Mouse (Mus musculus): ENCODE results near the gene Entpd3. TPM values are rescaled to one million over a fixed set of nuclear protein-coding genes. Genes with fewer than 3 reads are reported as not detected.
A peak's percentile ranks its signal among the peaks of the same experiment; 100 is the strongest.

Gene Entpd3
- polyA plus RNA-seq, 1 experiment from 2014 or later = 3.1 TPM

DNA sequence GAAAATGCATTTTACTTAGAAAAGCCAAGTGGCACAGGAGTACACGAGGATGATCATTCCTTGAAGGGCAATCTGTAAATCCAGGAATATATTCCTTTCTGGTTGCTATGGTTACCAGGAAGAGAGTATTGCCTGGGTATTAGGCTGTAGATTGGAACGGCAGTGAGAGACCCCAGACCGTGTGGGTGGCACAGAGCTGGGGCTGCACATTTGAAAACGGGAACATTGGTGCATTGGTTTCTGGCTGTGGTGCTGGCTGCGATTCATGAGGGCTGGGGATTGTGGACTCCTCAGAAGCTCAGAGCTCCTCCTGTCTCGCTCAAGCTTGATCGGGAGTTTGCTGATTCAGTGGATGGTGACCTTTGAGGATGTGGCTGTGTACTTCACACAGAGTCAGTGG is 40.2 kb downstream of the Entpd3 start:
- ATAC-seq (ENCODE audit: low FRiP score, low TSS enrichment) = no peak
- WGBS = 68% methylated on average over 7 of the region's 7 CpGs
- H3K9ac ChIP-seq (replicated peaks; ENCODE audit: low read length) = no peak overlapping the region

GRCm38 (mm10) chr9:120581941-120582618 is 42.5 kb downstream of the Entpd3 start:
- Histone ChIP-seq H3K36me3 (ENCODE audit: control insufficient read depth, insufficient read depth, low read length) (no peaks in the 10 kb centered on the region), H3K9me3 (ENCODE audit: control insufficient read depth, low read length) (no peaks in the 10 kb centered on the region), H3K27ac (replicated peaks; ENCODE audit: low read depth, low read length) (no peak overlapping the region), H3K27me3 (ENCODE audit: control insufficient read depth, insufficient read depth, low read length) (no peaks in the 10 kb centered on the region), H3K4me2 (ENCODE audit: low read length) (peak overlapping the region; percentile 54), H3K4me1 (ENCODE audit: control insufficient read depth, insufficient read depth, low read length) (peaks cover 17% of the 10 kb centered on the region), H3K4me3 (replicated peaks; ENCODE audit: low read depth, low read length) (peak overlapping the region; percentile 20; the same call in 1 of the 2 replicates), H3K9ac (replicated peaks; ENCODE audit: low read length) (peak overlapping the region; percentile 34; the same call in 1 of the 2 replicates)
- ATAC-seq (ENCODE audit: low FRiP score, low TSS enrichment) = peak; percentile 39
- 23% methylated on average over 21 of the region's 21 CpGs for WGBS
- peak; percentile 55 for DNase-seq

More for the DNA sequence above, 40.2 kb downstream of the Entpd3 start:
- DNase-seq = no peak
- peaks cover 12% of the 10 kb centered on the region for H3K36me3 ChIP-seq (ENCODE audit: control insufficient read depth, insufficient read depth, low read length)
- H3K27me3 ChIP-seq (ENCODE audit: control insufficient read depth, insufficient read depth, low read length) = no peaks in the 10 kb centered on the region
- H3K4me3 ChIP-seq (replicated peaks; ENCODE audit: low read depth, low read length) = no peak overlapping the region
- no peak overlapping the region for H3K4me2 ChIP-seq (ENCODE audit: low read length)
- H3K9me3 ChIP-seq (ENCODE audit: control insufficient read depth, low read length) = no peaks in the 10 kb centered on the region
- no peak overlapping the region for H3K27ac ChIP-seq (replicated peaks; ENCODE audit: low read depth, low read length)
- peaks cover 17% of the 10 kb centered on the region for H3K4me1 ChIP-seq (ENCODE audit: control insufficient read depth, insufficient read depth, low read length)

DNA sequence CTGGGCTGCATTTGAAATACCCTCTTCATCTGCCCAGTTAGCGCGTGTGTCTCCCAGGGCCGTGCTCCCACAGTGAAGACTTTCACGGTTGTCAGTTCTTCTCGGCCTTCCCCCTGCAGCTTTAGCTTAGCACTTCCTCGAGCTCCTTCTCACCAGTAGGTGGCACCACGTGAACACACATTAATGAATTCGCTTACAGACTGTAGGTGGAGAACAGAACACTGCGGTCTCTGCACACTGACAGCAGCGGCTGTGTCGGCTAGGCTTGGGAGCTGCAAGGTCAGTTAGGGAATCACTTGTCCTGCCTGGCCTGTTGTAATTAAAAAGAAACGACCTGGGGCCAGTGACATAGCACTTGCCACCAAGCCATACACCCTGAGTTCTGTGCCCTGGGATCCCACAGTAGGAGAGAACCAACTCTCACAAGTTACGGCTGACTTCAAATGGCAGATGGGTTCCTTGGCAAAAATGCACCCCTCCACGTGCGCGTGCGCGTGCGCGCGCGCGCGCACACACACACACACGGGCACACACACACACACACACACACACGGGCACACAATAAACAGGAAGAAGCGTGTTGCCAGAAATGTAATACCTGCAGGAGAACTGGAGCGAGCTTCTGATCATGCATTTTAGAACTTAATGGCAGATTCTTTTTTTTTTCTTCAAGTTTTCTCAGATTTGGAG is 43.1 kb downstream of the Entpd3 start:
- Histone ChIP-seq H3K4me1 (ENCODE audit: control insufficient read depth, insufficient read depth, low read length) (peaks cover 13% of the 10 kb centered on the region), H3K9ac (replicated peaks; ENCODE audit: low read length) (peak overlapping the region; percentile 34; the same call in 1 of the 2 replicates), H3K4me3 (replicated peaks; ENCODE audit: low read depth, low read length) (peak overlapping the region; percentile 20; the same call in 1 of the 2 replicates), H3K9me3 (ENCODE audit: control insufficient read depth, low read length) (no peaks in the 10 kb centered on the region), H3K4me2 (ENCODE audit: low read length) (peak overlapping the region; percentile 54), H3K27me3 (ENCODE audit: control insufficient read depth, insufficient read depth, low read length) (no peaks in the 10 kb centered on the region), H3K36me3 (ENCODE audit: control insufficient read depth, insufficient read depth, low read length) (no peaks in the 10 kb centered on the region), H3K27ac (replicated peaks; ENCODE audit: low read depth, low read length) (0 out of 2 replicates have a peak overlapping the region, but pooled peaks have one; percentile 32)
- 11% methylated on average over 28 of the region's 28 CpGs for WGBS
- ATAC-seq (ENCODE audit: low FRiP score, low TSS enrichment) (peak; percentile 79; the same call in 1 of the 2 replicates), DNase-seq (peak; percentile 96)

DNA sequence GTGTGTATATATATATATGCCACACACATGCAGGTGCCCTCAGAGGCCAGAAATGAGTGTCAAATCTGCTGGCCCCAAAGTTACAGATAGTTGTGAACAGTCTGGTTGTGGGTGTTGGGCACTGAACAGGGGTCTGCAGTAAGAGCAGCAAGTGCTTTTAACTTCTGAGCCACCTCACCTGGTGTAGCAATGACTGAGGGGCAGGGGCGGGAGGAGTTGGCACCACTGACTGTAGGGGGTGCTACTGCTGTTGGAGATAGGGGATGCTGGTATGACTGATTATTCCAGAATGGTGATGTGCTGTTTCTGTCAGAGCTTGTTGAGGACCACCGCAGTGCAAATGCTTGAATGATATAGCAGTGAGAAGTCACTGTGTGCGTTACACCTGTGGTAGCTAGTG is 43.7 kb downstream of the Entpd3 start:
- Histone ChIP-seq H3K9me3 (ENCODE audit: control insufficient read depth, low read length) (no peaks in the 10 kb centered on the region), H3K27ac (replicated peaks; ENCODE audit: low read depth, low read length) (no peak overlapping the region), H3K4me3 (replicated peaks; ENCODE audit: low read depth, low read length) (no peak overlapping the region), H3K4me1 (ENCODE audit: control insufficient read depth, insufficient read depth, low read length) (peaks cover 12% of the 10 kb centered on the region), H3K36me3 (ENCODE audit: control insufficient read depth, insufficient read depth, low read length) (no peaks in the 10 kb centered on the region), H3K9ac (replicated peaks; ENCODE audit: low read length) (no peak overlapping the region), H3K27me3 (ENCODE audit: control insufficient read depth, insufficient read depth, low read length) (no peaks in the 10 kb centered on the region), H3K4me2 (ENCODE audit: low read length) (peak overlapping the region; percentile 54)
- WGBS = 82% methylated on average over 3 of the region's 3 CpGs
- no peak for DNase-seq
- no peak for ATAC-seq (ENCODE audit: low FRiP score, low TSS enrichment)

DNA sequence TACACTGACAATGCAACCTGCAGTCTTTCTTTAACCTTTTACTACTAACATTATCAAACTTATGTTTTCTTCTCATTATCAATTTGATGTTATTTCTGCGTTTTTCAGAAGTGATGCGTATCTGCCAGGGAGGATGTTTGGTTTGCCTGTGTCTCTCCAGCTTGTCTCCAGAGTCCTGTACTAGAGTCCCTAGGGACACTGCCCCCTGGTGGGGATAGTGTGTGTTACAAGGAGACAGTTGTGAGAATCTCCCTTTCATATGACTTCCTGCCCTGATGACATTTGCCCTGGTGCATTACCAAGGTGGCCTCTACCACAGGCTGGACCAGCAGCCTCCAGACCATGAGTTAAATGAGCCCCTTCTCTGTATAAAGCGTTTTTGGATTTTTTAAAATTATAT is 46.9 kb downstream of the Entpd3 start:
- Histone ChIP-seq H3K9ac (replicated peaks; ENCODE audit: low read length) (no peak overlapping the region), H3K9me3 (ENCODE audit: control insufficient read depth, low read length) (no peaks in the 10 kb centered on the region), H3K36me3 (ENCODE audit: control insufficient read depth, insufficient read depth, low read length) (no peaks in the 10 kb centered on the region), H3K4me2 (ENCODE audit: low read length) (no peak overlapping the region), H3K4me1 (ENCODE audit: control insufficient read depth, insufficient read depth, low read length) (peaks cover 12% of the 10 kb centered on the region), H3K27ac (replicated peaks; ENCODE audit: low read depth, low read length) (no peak overlapping the region), H3K27me3 (ENCODE audit: control insufficient read depth, insufficient read depth, low read length) (no peaks in the 10 kb centered on the region), H3K4me3 (replicated peaks; ENCODE audit: low read depth, low read length) (no peak overlapping the region)
- WGBS = 15% methylated on average over 3 of the region's 3 CpGs
- DNase-seq (peak; percentile 88), ATAC-seq (ENCODE audit: low FRiP score, low TSS enrichment) (no peak)

DNA sequence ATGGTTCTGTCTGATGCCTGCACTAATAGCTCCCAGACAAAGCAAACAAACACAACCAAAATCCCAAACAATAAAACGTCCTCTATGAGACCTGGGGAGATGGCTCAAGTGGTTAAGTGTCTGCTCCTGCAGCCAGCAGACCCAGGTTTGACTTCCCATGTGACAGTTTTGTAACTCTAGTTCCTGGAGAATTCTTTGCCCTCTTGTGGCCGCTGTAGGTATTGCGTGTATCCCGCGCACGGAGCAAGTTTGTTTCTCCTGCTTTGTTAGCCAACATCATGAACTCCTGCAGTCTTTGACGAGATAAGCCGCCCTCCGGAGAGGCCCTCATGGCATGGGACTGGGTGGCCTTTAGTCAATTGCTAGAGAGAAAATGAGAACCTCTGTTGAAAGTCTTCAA is 51.9 kb downstream of the Entpd3 start:
- no peak overlapping the region for H3K4me2 ChIP-seq (ENCODE audit: low read length)
- H3K9ac ChIP-seq (replicated peaks; ENCODE audit: low read length) = no peak overlapping the region
- no peak overlapping the region for H3K27ac ChIP-seq (replicated peaks; ENCODE audit: low read depth, low read length)
- H3K27me3 ChIP-seq (ENCODE audit: control insufficient read depth, insufficient read depth, low read length) = no peaks in the 10 kb centered on the region
- 2% methylated on average over 9 of the region's 9 CpGs for WGBS
- H3K9me3 ChIP-seq (ENCODE audit: control insufficient read depth, low read length) = no peaks in the 10 kb centered on the region
- H3K4me1 ChIP-seq (ENCODE audit: control insufficient read depth, insufficient read depth, low read length) = no peaks in the 10 kb centered on the region
- no peak for ATAC-seq (ENCODE audit: low FRiP score, low TSS enrichment)
- H3K4me3 ChIP-seq (replicated peaks; ENCODE audit: low read depth, low read length) = no peak overlapping the region
- no peaks in the 10 kb centered on the region for H3K36me3 ChIP-seq (ENCODE audit: control insufficient read depth, insufficient read depth, low read length)
- DNase-seq = peak; percentile 87

DNA sequence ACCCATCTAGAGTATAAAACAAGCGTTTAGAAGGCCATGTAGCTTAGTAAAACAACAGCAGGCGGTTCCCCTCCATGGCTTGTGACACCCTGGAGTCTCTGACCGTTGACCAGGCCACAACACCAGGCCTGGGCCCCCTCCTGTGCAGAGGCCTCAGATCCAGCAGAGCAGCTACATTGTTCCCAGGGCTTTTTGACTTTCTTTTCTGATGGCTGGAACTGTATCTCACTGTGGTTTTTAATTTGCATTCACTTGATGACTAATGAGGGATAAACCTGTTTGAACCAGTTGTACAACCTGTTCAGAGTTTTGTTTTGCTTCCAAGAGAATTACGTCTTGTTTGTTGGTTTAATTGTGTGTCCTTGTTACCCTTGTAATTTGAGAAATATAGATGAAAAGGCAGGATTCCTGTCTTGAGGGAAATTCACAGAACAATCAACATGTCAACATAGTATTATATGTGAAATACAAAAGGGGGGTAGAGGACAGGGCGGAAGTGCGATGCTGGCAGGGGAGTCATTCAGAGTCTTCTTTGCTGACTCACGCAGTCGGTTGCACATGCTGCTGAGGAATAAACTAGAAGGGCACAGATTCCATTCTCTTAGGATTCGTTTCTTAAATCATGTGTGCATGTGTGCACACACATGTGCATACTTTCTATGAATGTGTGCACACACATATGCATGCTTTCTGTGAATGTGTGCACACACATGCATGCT is 53.9 kb downstream of the Entpd3 start:
- H3K9me3 ChIP-seq (ENCODE audit: control insufficient read depth, low read length) = no peaks in the 10 kb centered on the region
- no peaks in the 10 kb centered on the region for H3K36me3 ChIP-seq (ENCODE audit: control insufficient read depth, insufficient read depth, low read length)
- no peak overlapping the region for H3K4me2 ChIP-seq (ENCODE audit: low read length)
- ATAC-seq (ENCODE audit: low FRiP score, low TSS enrichment) (no peak), DNase-seq (no peak)
- H3K9ac ChIP-seq (replicated peaks; ENCODE audit: low read length) = no peak overlapping the region
- H3K4me1 ChIP-seq (ENCODE audit: control insufficient read depth, insufficient read depth, low read length) = no peaks in the 10 kb centered on the region
- WGBS = 39% methylated on average over 9 of the region's 9 CpGs
- no peak overlapping the region for H3K4me3 ChIP-seq (replicated peaks; ENCODE audit: low read depth, low read length)
- H3K27ac ChIP-seq (replicated peaks; ENCODE audit: low read depth, low read length) = peak overlapping the region; percentile 49; the same call in 1 of the 2 replicates
- no peaks in the 10 kb centered on the region for H3K27me3 ChIP-seq (ENCODE audit: control insufficient read depth, insufficient read depth, low read length)

- H3K27me3 ChIP-seq (ENCODE audit: control insufficient read depth, insufficient read depth, low read length) = no peaks in the 10 kb centered on the region
Measured at GRCm38 (mm10) chr9:120594839-120595238, 55.2 kb downstream of the Entpd3 start.

More at GRCm38 (mm10) chr9:120594839-120595238, 55.2 kb downstream of the Entpd3 start:
- H3K4me2 ChIP-seq (ENCODE audit: low read length) = no peak overlapping the region
- no peaks in the 10 kb centered on the region for H3K36me3 ChIP-seq (ENCODE audit: control insufficient read depth, insufficient read depth, low read length)
- H3K27ac ChIP-seq (replicated peaks; ENCODE audit: low read depth, low read length) = peak overlapping the region; percentile 49; the same call in 1 of the 2 replicates
- no peak overlapping the region for H3K4me3 ChIP-seq (replicated peaks; ENCODE audit: low read depth, low read length)
- 43% methylated on average over 6 of the region's 6 CpGs for WGBS
- H3K9me3 ChIP-seq (ENCODE audit: control insufficient read depth, low read length) = no peaks in the 10 kb centered on the region
- ATAC-seq (ENCODE audit: low FRiP score, low TSS enrichment) (no peak), DNase-seq (no peak)
- no peaks in the 10 kb centered on the region for H3K4me1 ChIP-seq (ENCODE audit: control insufficient read depth, insufficient read depth, low read length)
- H3K9ac ChIP-seq (replicated peaks; ENCODE audit: low read length) = no peak overlapping the region

All from midbrain, embryonic 14.5 days (tissue).